Mouse (Mus musculus) stomach, postnatal 0 days (tissue): ENCODE results near the gene Rplp2.

Experiments
- CTCF ChIP-seq: IDR thresholded peaks from 2 replicates; pipeline ENCODE4 v1.5.1; 2016; ENCODE audit warnings: antibody characterized with exemption, low read depth, mild to moderate bottlenecking, moderate library complexity
- EP300 ChIP-seq: optimal IDR thresholded peaks from 2 replicates; pipeline ENCODE3; 2016; ENCODE audit warnings: antibody characterized with exemption

- no peak for TF ChIP-seq CTCF
- no peak for TF ChIP-seq EP300
Observed at GRCm38 (mm10) chr7:141495940-141496339, 48.8 kb downstream of the Rplp2 start.
